Mouse (Mus musculus): Measurements from ENCODE around the gene Bpifc. TPM values are rescaled to one million over a fixed set of nuclear protein-coding genes. Genes with fewer than 3 reads are reported as not detected.

Gene Bpifc
- polyA plus RNA-seq, 1 experiment from 2014 or later = not detected

GRCm38 (mm10) chr10:85967411-85968156 lies 44.1 kb downstream of the Bpifc start:
- H3K9ac ChIP-seq (replicated peaks; ENCODE audit: low read depth, low read length) = 0 out of 2 replicates have a peak overlapping the region, but pooled peaks have one; percentile 4
- 63% methylated on average over 17 of the region's 17 CpGs for WGBS
- H3K27me3 ChIP-seq (replicated peaks; ENCODE audit: control insufficient read depth, insufficient read depth, low read length) = no peaks in the 10 kb centered on the region; the same call in 1 of the 2 replicates
- no peak for ATAC-seq
- H3K27ac ChIP-seq (ENCODE audit: low read length) = no peak overlapping the region
- H3K4me1 ChIP-seq (replicated peaks; ENCODE audit: control insufficient read depth, insufficient read depth, low read length) = no peaks in the 10 kb centered on the region
- no peak overlapping the region for H3K4me2 ChIP-seq (ENCODE audit: low read length)
- H3K9me3 ChIP-seq (ENCODE audit: control insufficient read depth, low read length) = no peaks in the 10 kb centered on the region
- H3K4me3 ChIP-seq (replicated peaks; ENCODE audit: low read length) = no peak overlapping the region
- H3K36me3 ChIP-seq (ENCODE audit: control insufficient read depth, insufficient read depth) = no peaks in the 10 kb centered on the region

GRCm38 (mm10) chr10:85966476-85966875 lies 45.2 kb downstream of the Bpifc start:
- ATAC-seq = no peak
- Histone ChIP-seq H3K36me3 (ENCODE audit: control insufficient read depth, insufficient read depth) (no peaks in the 10 kb centered on the region), H3K4me3 (replicated peaks; ENCODE audit: low read length) (no peak overlapping the region), H3K27ac (ENCODE audit: low read length) (no peak overlapping the region), H3K4me2 (ENCODE audit: low read length) (no peak overlapping the region), H3K9me3 (ENCODE audit: control insufficient read depth, low read length) (no peaks in the 10 kb centered on the region), H3K9ac (replicated peaks; ENCODE audit: low read depth, low read length) (no peak overlapping the region), H3K4me1 (replicated peaks; ENCODE audit: control insufficient read depth, insufficient read depth, low read length) (no peaks in the 10 kb centered on the region), H3K27me3 (replicated peaks; ENCODE audit: control insufficient read depth, insufficient read depth, low read length) (no peaks in the 10 kb centered on the region; the same call in 1 of the 2 replicates)
- WGBS = 65% methylated on average over 2 of the region's 2 CpGs

GRCm38 (mm10) chr10:85964316-85964715 lies 47.4 kb downstream of the Bpifc start:
- H3K9me3 ChIP-seq (ENCODE audit: control insufficient read depth, low read length) = no peaks in the 10 kb centered on the region
- H3K4me3 ChIP-seq (replicated peaks; ENCODE audit: low read length) = no peak overlapping the region
- no peak overlapping the region for H3K27ac ChIP-seq (ENCODE audit: low read length)
- H3K36me3 ChIP-seq (ENCODE audit: control insufficient read depth, insufficient read depth) = no peaks in the 10 kb centered on the region
- no peaks in the 10 kb centered on the region for H3K4me1 ChIP-seq (replicated peaks; ENCODE audit: control insufficient read depth, insufficient read depth, low read length)
- no peak for ATAC-seq
- H3K27me3 ChIP-seq (replicated peaks; ENCODE audit: control insufficient read depth, insufficient read depth, low read length) = no peaks in the 10 kb centered on the region; the same call in 1 of the 2 replicates
- 91% methylated on average over 7 of the region's 7 CpGs for WGBS
- H3K9ac ChIP-seq (replicated peaks; ENCODE audit: low read depth, low read length) = no peak overlapping the region
- no peak overlapping the region for H3K4me2 ChIP-seq (ENCODE audit: low read length)

GRCm38 (mm10) chr10:85962897-85963296 lies 48.8 kb downstream of the Bpifc start:
- Histone ChIP-seq H3K4me2 (ENCODE audit: low read length) (no peak overlapping the region), H3K27ac (ENCODE audit: low read length) (no peak overlapping the region), H3K9me3 (ENCODE audit: control insufficient read depth, low read length) (no peaks in the 10 kb centered on the region), H3K36me3 (ENCODE audit: control insufficient read depth, insufficient read depth) (no peaks in the 10 kb centered on the region), H3K27me3 (replicated peaks; ENCODE audit: control insufficient read depth, insufficient read depth, low read length) (no peaks in the 10 kb centered on the region; the same call in 1 of the 2 replicates), H3K4me1 (replicated peaks; ENCODE audit: control insufficient read depth, insufficient read depth, low read length) (no peaks in the 10 kb centered on the region), H3K4me3 (replicated peaks; ENCODE audit: low read length) (no peak overlapping the region), H3K9ac (replicated peaks; ENCODE audit: low read depth, low read length) (no peak overlapping the region)
- 73% methylated on average over 9 of the region's 9 CpGs for WGBS
- no peak for ATAC-seq

GRCm38 (mm10) chr10:85957464-85957950 lies 54.2 kb downstream of the Bpifc start, which contains the start of gene Rtcb:
Gene Rtcb (minus strand): TSS chr10:85957823.
- Histone ChIP-seq H3K36me3 (ENCODE audit: control insufficient read depth, insufficient read depth) (peaks cover 7% of the 10 kb centered on the region; the same call in 1 of the 2 replicates), H3K4me3 (replicated peaks; ENCODE audit: low read length) (peak within 1 kb of the TSS; percentile 99), H3K4me2 (ENCODE audit: low read length) (peak within 1 kb of the TSS; percentile 96), H3K9ac (replicated peaks; ENCODE audit: low read depth, low read length) (peak within 1 kb of the TSS; percentile 90), H3K27me3 (replicated peaks; ENCODE audit: control insufficient read depth, insufficient read depth, low read length) (no peaks in the 10 kb centered on the region; the same call in 1 of the 2 replicates), H3K4me1 (replicated peaks; ENCODE audit: control insufficient read depth, insufficient read depth, low read length) (peaks cover 7% of the 10 kb centered on the region), H3K9me3 (ENCODE audit: control insufficient read depth, low read length) (no peaks in the 10 kb centered on the region), H3K27ac (ENCODE audit: low read length) (peak within 1 kb of the TSS; percentile 67)
- under 1% methylated on average over 38 of the region's 38 CpGs for WGBS
- ATAC-seq = peak; percentile 96

GRCm38 (mm10) chr10:85956871-85957419 lies 54.8 kb downstream of the Bpifc start:
- Histone ChIP-seq H3K27me3 (replicated peaks; ENCODE audit: control insufficient read depth, insufficient read depth, low read length) (no peaks in the 10 kb centered on the region; the same call in 1 of the 2 replicates), H3K36me3 (ENCODE audit: control insufficient read depth, insufficient read depth) (peaks cover 7% of the 10 kb centered on the region; the same call in 1 of the 2 replicates), H3K4me2 (ENCODE audit: low read length) (peak overlapping the region; percentile 96), H3K9me3 (ENCODE audit: control insufficient read depth, low read length) (no peaks in the 10 kb centered on the region), H3K9ac (replicated peaks; ENCODE audit: low read depth, low read length) (peak overlapping the region; percentile 90), H3K4me3 (replicated peaks; ENCODE audit: low read length) (peak overlapping the region; percentile 99), H3K4me1 (replicated peaks; ENCODE audit: control insufficient read depth, insufficient read depth, low read length) (peaks cover 7% of the 10 kb centered on the region), H3K27ac (ENCODE audit: low read length) (peak overlapping the region; percentile 67; the same call in 1 of the 2 replicates)
- 6% methylated on average over 20 of the region's 20 CpGs for WGBS
- 0 out of 2 replicates have a peak, but pooled peaks have one; percentile 9 for ATAC-seq

GRCm38 (mm10) chr10:85954429-85954828 lies 57.3 kb downstream of the Bpifc start:
- Histone ChIP-seq H3K9me3 (ENCODE audit: control insufficient read depth, low read length) (no peaks in the 10 kb centered on the region), H3K27ac (ENCODE audit: low read length) (no peak overlapping the region), H3K4me1 (replicated peaks; ENCODE audit: control insufficient read depth, insufficient read depth, low read length) (peaks cover 7% of the 10 kb centered on the region), H3K9ac (replicated peaks; ENCODE audit: low read depth, low read length) (no peak overlapping the region), H3K4me3 (replicated peaks; ENCODE audit: low read length) (no peak overlapping the region), H3K27me3 (replicated peaks; ENCODE audit: control insufficient read depth, insufficient read depth, low read length) (no peaks in the 10 kb centered on the region; the same call in 1 of the 2 replicates), H3K4me2 (ENCODE audit: low read length) (no peak overlapping the region), H3K36me3 (ENCODE audit: control insufficient read depth, insufficient read depth) (peaks cover 18% of the 10 kb centered on the region)
- 86% methylated on average over 2 of the region's 2 CpGs for WGBS
- ATAC-seq = no peak

GRCm38 (mm10) chr10:85953401-85953800 lies 58.3 kb downstream of the Bpifc start:
- Histone ChIP-seq H3K4me1 (replicated peaks; ENCODE audit: control insufficient read depth, insufficient read depth, low read length) (peaks cover 7% of the 10 kb centered on the region), H3K36me3 (ENCODE audit: control insufficient read depth, insufficient read depth) (peaks cover 22% of the 10 kb centered on the region), H3K27me3 (replicated peaks; ENCODE audit: control insufficient read depth, insufficient read depth, low read length) (no peaks in the 10 kb centered on the region), H3K9ac (replicated peaks; ENCODE audit: low read depth, low read length) (no peak overlapping the region), H3K27ac (ENCODE audit: low read length) (no peak overlapping the region), H3K9me3 (ENCODE audit: control insufficient read depth, low read length) (no peaks in the 10 kb centered on the region), H3K4me2 (ENCODE audit: low read length) (no peak overlapping the region), H3K4me3 (replicated peaks; ENCODE audit: low read length) (no peak overlapping the region)
- ATAC-seq = no peak
- 83% methylated on average over 3 of the region's 3 CpGs for WGBS

GRCm38 (mm10) chr10:85951765-85952443 lies 59.8 kb downstream of the Bpifc start:
- Histone ChIP-seq H3K36me3 (ENCODE audit: control insufficient read depth, insufficient read depth) (peaks cover 25% of the 10 kb centered on the region), H3K9me3 (ENCODE audit: control insufficient read depth, low read length) (no peaks in the 10 kb centered on the region), H3K4me2 (ENCODE audit: low read length) (no peak overlapping the region), H3K27ac (ENCODE audit: low read length) (no peak overlapping the region), H3K27me3 (replicated peaks; ENCODE audit: control insufficient read depth, insufficient read depth, low read length) (no peaks in the 10 kb centered on the region), H3K4me3 (replicated peaks; ENCODE audit: low read length) (no peak overlapping the region), H3K9ac (replicated peaks; ENCODE audit: low read depth, low read length) (no peak overlapping the region), H3K4me1 (replicated peaks; ENCODE audit: control insufficient read depth, insufficient read depth, low read length) (peaks cover 7% of the 10 kb centered on the region)
- WGBS = 85% methylated on average over 6 of the region's 6 CpGs
- no peak for ATAC-seq
